Mouse (Mus musculus) megakaryocyte progenitor cell, adult 5-6 weeks (primary cell): Measurements from ENCODE around the gene Dock10. TPM values are rescaled to one million over a fixed set of nuclear protein-coding genes. Genes with fewer than 3 reads are reported as not detected.

ENCODE experiments used
- ATAC-seq: replicated peaks from 2 replicates; pipeline ENCODE4 v1.8.0; 2016; ENCODE audit warnings: mild to moderate bottlenecking, moderate TSS enrichment, inconsistent platforms; ENCODE audit not compliant: poor library complexity
- total RNA-seq, 2 experiments: library from RNA; stranded (forward) in 1 of 2; stranded (reverse) in 1 of 2; fragments of 157-497, 149-512 nt in 1 of 2; fragments of 200-1000 nt in 1 of 2; gene quantifications; 2 replicates each; pipeline versions ENCODE4 v1.2.3 to v1.2.4; 2015 to 2017

Gene Dock10
- total RNA-seq, 2 experiments from 2014 or later, result 88.8 to 144 TPM

DNA sequence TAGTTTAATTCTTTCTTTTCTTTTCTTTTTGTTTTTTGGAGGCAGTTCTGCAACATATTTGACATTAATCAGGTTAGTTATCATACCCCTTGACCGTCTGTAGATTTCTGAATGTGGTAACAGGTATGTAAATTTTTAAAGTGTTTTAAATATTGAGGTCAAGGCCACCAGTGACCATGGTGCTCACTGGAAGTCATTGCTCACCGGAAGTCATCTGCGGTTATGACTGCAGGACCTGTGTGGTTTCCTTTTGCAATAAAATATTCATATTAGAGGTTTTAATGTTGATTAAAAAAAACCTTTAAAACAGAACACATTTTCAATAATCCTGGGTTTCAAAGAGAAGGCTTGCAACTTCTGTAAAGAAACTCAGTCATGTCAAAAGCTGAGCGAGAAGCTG lies 28.2 kb downstream of the Dock10 start:
- no peak for ATAC-seq

GRCm38 (mm10) chr1:80728183-80728582 lies 30.1 kb downstream of the Dock10 start:
- ATAC-seq, result peak; percentile 63

GRCm38 (mm10) chr1:80727403-80727802 lies 30.9 kb downstream of the Dock10 start:
- no peak for ATAC-seq

DNA sequence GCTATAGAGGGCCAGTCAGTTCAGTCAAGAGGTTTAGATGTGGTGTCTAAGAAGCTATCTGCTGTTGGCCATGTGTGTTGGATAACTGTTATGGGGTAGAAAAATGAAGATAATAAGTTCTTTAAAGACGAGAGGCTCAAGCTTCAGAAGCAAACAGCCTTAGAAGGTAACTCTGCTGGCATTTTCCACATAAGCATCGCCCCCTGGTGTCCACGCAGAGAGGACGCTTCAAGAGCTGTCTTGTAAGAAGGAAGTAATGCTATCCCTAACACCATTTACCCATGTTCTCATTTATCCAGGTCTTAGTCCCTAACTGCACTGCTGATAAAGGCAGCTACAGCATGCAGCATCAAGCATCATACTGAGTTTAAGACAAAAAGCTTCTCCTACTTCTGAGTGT lies 35.7 kb downstream of the Dock10 start:
- ATAC-seq, result peak; percentile 86

GRCm38 (mm10) chr1:80722001-80722400 lies 36.3 kb downstream of the Dock10 start:
- ATAC-seq, result peak; percentile 11

- ATAC-seq, result no peak
These were observed 37.1 kb downstream of the Dock10 start for GRCm38 (mm10) chr1:80721181-80721580.

DNA sequence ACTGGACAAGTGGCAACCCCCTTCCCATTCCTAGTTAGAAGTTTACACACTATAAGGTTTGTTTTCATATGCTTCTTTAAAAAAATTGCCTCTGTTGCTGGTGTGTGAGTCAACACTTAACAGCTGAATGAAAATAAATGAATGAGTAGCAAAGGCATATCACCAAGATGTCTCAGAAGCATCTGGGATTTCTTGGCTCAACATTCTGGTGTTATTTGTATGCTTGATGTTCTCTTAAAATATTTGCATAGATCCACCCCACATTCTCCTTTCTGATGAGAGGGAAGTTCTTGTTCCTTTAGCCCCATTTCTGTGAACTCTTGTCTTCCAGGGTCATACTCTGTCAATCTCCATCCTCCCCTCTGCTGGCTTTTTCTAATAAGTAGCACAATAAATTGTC lies 38.2 kb downstream of the Dock10 start:
- no peak for ATAC-seq

GRCm38 (mm10) chr1:80719436-80719835 lies 38.9 kb downstream of the Dock10 start:
- ATAC-seq, result no peak

DNA sequence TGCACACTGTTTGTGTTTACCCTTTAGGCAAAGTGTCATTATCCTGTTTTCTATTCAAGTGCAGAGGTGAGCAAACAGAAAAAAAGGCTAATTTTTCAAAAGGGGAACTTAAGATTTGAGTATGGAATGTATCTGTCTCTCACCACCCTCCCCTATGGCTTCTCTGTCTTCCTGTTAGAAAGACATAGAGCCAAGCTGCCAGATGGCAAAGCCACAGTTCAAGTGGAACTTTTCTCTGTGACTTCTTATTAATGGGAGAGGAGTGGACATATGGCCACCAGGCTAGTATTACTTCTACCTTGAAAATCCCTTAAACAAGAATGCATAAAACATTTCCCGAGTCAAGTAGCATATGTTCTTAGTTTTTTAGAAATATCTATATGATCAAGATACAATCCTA lies 39.7 kb downstream of the Dock10 start:
- ATAC-seq, result peak; percentile 14; the same call in 1 of the 2 replicates

DNA sequence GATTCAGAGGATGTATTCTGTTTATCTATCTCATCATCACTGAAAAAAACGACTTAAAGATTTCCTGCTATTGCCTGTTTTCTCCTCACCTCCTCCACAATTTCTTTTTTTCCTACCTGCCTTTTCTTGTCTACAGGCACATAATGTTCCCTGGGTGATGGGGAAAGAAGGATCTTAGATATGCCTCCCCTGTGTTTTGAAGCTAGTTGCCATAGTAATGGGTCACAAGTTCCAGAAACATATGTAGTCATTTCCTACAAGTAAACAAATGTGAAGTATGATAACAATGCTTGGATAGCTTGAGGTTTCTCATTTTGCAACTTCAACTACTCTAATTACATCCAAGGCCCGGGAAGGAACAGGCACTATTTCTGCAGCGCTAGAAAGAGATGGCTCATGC lies 42.4 kb downstream of the Dock10 start:
- ATAC-seq, result peak; percentile 33

DNA sequence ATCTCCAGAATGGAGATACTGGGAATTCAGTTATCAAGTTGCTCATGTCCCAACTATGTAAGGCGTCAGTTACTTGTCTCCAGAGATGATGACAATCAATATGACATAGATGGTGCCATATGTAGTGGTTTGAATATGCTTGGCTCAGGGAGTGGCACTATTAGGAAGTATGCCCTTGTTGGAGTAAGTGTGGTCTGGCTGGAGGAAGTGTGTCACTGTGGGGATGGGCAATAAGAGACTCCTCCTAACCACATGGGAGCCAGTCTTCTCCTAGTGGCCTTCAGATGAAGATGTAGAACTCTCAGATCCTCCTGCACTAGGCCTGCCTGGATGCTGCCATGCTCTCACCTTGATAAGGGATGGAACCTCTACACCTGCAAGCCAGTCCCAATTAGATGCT lies 44.4 kb downstream of the Dock10 start:
- ATAC-seq, result peak; percentile 56

GRCm38 (mm10) chr1:80710607-80711261 lies 47.6 kb downstream of the Dock10 start:
- ATAC-seq, result no peak

- ATAC-seq, result no peak
These were observed 48.2 kb downstream of the Dock10 start for GRCm38 (mm10) chr1:80710097-80710541.

DNA sequence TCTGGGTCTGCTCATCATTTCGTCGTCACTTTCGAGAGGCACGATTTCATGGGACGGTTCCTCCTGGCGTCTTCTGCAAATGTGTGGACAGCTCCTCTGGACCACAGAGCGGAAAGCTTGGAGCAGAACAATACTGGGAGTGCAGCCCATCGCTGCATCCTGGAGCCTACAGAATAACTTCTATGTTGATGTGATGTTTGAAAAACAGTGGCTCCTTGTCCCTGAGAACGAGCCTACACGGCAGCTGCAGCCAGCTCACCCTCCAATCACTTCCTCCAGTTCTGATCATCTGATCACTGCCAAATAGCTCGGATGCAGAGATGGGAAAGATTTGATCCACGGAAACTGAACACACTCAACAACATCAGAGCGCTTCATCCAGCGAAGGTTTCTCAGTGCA lies 49.0 kb downstream of the Dock10 start:
- ATAC-seq, result no peak

DNA sequence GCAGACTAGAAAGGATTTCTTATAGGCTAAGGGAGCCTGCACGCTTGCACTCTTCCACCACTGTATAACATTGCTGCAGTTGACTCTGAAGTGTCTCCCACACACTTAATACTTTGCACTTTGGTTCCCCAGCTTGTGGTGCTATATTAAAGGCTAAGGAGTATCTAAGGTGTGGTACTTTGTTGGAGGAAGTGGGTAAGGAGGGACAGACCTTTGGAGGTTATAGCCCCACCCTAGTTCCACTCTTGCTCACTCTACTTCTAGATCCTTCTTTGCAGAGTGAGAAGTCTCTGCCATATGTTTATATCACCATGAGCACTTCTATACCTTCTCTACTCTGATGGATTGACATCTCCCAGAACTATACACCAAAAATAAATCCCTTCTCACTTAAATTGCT lies 55.0 kb downstream of the Dock10 start:
- no peak for ATAC-seq

- no peak for ATAC-seq
These were observed 82.2 kb downstream of the Dock10 start for GRCm38 (mm10) chr1:80676004-80676673.

DNA sequence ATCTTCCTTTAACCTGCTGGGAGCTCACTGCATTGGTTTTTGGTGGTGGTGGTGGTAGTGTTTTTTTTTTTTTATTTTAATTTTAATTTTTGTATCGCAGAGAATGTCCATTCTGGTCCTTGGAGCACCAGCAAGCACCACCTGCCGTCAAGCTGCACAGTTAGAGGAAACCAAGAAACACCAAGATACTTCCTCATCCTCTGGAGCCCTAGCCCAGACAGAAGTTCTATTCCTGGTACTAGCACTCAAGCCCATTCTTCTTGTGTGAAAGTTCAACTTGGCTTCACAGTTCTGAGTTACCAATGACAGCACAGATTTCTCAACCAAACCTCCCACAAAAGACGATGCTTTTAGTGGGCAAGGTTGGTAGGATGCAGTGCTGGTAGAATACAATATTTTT lies 86.6 kb downstream of the Dock10 start:
- ATAC-seq, result peak; percentile 63

GRCm38 (mm10) chr1:80671056-80671455 lies 87.3 kb downstream of the Dock10 start:
- ATAC-seq, result peak; percentile 43; the same call in 1 of the 2 replicates

DNA sequence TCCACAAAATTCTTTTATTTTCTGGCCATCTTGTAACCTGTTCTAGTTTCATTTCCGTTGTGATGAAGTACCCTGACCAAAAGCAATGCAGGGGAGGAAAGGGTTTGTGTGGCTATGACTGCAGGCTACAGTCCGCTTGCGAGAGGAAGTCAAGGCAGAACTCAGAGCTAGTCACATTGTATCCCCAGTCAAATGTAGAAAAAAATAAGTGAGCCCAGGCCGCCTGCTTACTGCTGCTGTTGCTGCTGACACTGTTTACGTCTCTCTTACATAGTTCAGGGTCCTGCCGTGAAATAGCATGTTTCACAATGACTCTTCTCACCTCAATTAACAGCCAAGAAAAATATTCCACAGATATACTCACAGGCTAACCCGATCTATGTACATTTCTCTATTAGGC lies 87.9 kb downstream of the Dock10 start:
- peak; percentile 47 for ATAC-seq

- peak; percentile 71 for ATAC-seq
These were observed 92.6 kb downstream of the Dock10 start for GRCm38 (mm10) chr1:80665761-80666160.

- peak; percentile 91 for ATAC-seq
These were observed 93.2 kb downstream of the Dock10 start for GRCm38 (mm10) chr1:80665161-80665560.
